Mouse (Mus musculus): ENCODE data around the gene Numbl. TPM values are rescaled to one million over a fixed set of nuclear protein-coding genes. Genes with fewer than 3 reads are reported as not detected.

Numbl gene
- total and polyA plus RNA-seq, 3 experiments: 0.81 to 2.9 (median 2.3) TPM

GRCm38 (mm10) chr7:27290555-27290954 lies 32.3 kb downstream of the Numbl start:
- no peak overlapping the region for H3K4me3 ChIP-seq (replicated peaks in 1 of 3; ENCODE audit: low read depth in 2 of 3, low read length in 2 of 3, poor library complexity in 1 of 3)
- peaks cover 33% of the 10 kb centered on the region for H3K27me3 ChIP-seq (replicated peaks)
- H3K36me3 ChIP-seq (replicated peaks in 1 of 2; ENCODE audit: control insufficient read depth in 1 of 2, insufficient read depth in 1 of 2, low read length in 1 of 2): no peaks in the 10 kb centered on the region
- no peak for DNase-seq (ENCODE audit: extremely low read depth)
- H3K27ac ChIP-seq (ENCODE audit: insufficient read depth, low read depth): no peak overlapping the region
- dilution Hi-C loops (cut with MboI; ENCODE audit: extremely low pct_ligation_motif_present, extremely low pct_unique_long_range_greater_than_20kb, low sequenced_read_pairs) (no loop called here), in situ Hi-C loops (cut with MboI; ENCODE audit: low pct_ligation_motif_present, low pct_unique_long_range_greater_than_20kb, low sequenced_read_pairs) (no loop called here)
- H3K9ac ChIP-seq (ENCODE audit: insufficient read depth, low read depth): no peak overlapping the region
- no peaks in the 10 kb centered on the region for H3K4me1 ChIP-seq (ENCODE audit: control insufficient read depth in 1 of 2, insufficient read depth in 2 of 2)
- H3K9me3 ChIP-seq (replicated peaks; ENCODE audit: low read length): peaks cover 18% of the 10 kb centered on the region
- no peak for TF ChIP-seq RCOR1 (conservative IDR thresholded peaks at IDR 0.05; ENCODE audit: low read depth, low read length)
- no peak for TF ChIP-seq JUND (conservative IDR thresholded peaks at IDR 0.05; ENCODE audit: low read depth, low read length)
- TF ChIP-seq UBTF (IDR thresholded peaks at IDR 0.05; ENCODE audit: low read depth, low read length): no peak
- no peak for TF ChIP-seq ZC3H11A (IDR thresholded peaks at IDR 0.05; ENCODE audit: low read depth, low read length)
- TF ChIP-seq ELF1 (IDR thresholded peaks at IDR 0.05; ENCODE audit: low read depth, low read length): no peak
- no peak for TF ChIP-seq MXI1 (IDR thresholded peaks at IDR 0.05; ENCODE audit: low read depth, low read length)
- no peak for TF ChIP-seq ZMIZ1 (IDR thresholded peaks at IDR 0.05; ENCODE audit: low read depth, low read length)
- no peak for TF ChIP-seq HCFC1 (IDR thresholded peaks at IDR 0.05; ENCODE audit: low read depth, low read length)
- TF ChIP-seq EP300 (IDR thresholded peaks at IDR 0.05; ENCODE audit: low read length): no peak
- TF ChIP-seq RAD21 (IDR thresholded peaks at IDR 0.05; ENCODE audit: low read depth, low read length): peak; percentile 12
- TF ChIP-seq CTCF (conservative IDR thresholded peaks at IDR 0.05 in 1 of 2, IDR thresholded peaks at IDR 0.05 in 1 of 2; ENCODE audit: low read depth in 2 of 2, low read length in 2 of 2): peak in 1 of 2 experiments; percentile 35; a peak in 2 of 4 replicates
- TF ChIP-seq CHD1 (IDR thresholded peaks at IDR 0.05; ENCODE audit: low read depth, low read length): no peak
- no peak for TF ChIP-seq ETS1 (conservative IDR thresholded peaks at IDR 0.05; ENCODE audit: low read depth, low read length)
- no peak for TF ChIP-seq POLR2AphosphoS2 (IDR thresholded peaks at IDR 0.05; ENCODE audit: low read depth, low read length)
- TF ChIP-seq USF2 (conservative IDR thresholded peaks at IDR 0.05; ENCODE audit: low read depth, low read length): no peak
- TF ChIP-seq MYC (IDR thresholded peaks at IDR 0.05; ENCODE audit: low read depth, low read length): no peak
- no peaks in the 10 kb centered on the region for H3K79me2 ChIP-seq (replicated peaks; ENCODE audit: control insufficient read depth, extremely low read depth, insufficient read depth, poor library complexity, severe bottlenecking)
- H3K4me2 ChIP-seq (ENCODE audit: insufficient read depth, low read depth, poor library complexity, severe bottlenecking): no peak overlapping the region

DNA sequence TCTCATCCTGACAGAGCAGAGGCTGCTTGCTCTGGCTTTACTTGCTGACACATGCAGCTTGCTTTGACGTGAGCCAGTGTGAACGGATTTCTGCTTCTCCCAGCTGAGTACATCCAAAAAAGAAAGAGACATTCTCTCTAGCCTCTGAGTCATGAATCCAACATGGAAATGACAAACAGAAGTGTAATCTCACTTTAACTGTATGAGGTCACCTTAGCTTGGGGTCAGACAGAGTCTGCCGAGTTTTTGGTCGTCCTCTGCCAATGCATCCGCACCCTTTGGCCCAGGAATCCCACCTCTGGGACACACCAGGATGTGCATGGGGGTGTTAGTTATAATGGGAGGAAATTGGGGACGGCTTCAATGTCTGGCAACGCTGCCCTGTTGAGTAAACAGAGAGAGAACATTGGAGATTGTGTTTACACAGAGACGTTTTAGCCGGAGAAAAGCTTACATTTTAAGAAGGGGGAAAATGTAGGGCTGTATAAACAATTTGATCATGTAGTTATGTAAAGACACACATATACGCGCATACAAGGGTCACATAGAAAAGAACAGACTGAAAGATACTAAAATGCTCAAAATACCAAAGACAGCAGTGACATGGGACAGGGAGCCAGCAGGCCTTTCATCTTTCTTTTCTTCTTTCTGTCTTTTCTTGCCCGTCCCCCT lies 33.7 kb downstream of the Numbl start:
- H3K9me3 ChIP-seq (replicated peaks; ENCODE audit: low read length): peaks cover 20% of the 10 kb centered on the region
- dilution Hi-C loops (cut with MboI; ENCODE audit: extremely low pct_ligation_motif_present, extremely low pct_unique_long_range_greater_than_20kb, low sequenced_read_pairs): no loop called here
- H3K4me3 ChIP-seq (replicated peaks in 1 of 3; ENCODE audit: low read depth in 2 of 3, low read length in 2 of 3, poor library complexity in 1 of 3): no peak overlapping the region
- DNase-seq (ENCODE audit: extremely low read depth): no peak
- H3K9ac ChIP-seq (ENCODE audit: insufficient read depth, low read depth): no peak overlapping the region
- H3K4me1 ChIP-seq (ENCODE audit: control insufficient read depth in 1 of 2, insufficient read depth in 2 of 2): no peaks in the 10 kb centered on the region
- H3K4me2 ChIP-seq (ENCODE audit: insufficient read depth, low read depth, poor library complexity, severe bottlenecking): no peak overlapping the region
- H3K27ac ChIP-seq (ENCODE audit: insufficient read depth, low read depth): no peak overlapping the region
- peaks cover 36% of the 10 kb centered on the region for H3K27me3 ChIP-seq (replicated peaks)
- H3K79me2 ChIP-seq (replicated peaks; ENCODE audit: control insufficient read depth, extremely low read depth, insufficient read depth, poor library complexity, severe bottlenecking): no peaks in the 10 kb centered on the region
- no peak for TF ChIP-seq MYC (IDR thresholded peaks at IDR 0.05; ENCODE audit: low read depth, low read length)
- no peak for TF ChIP-seq TBP (conservative IDR thresholded peaks at IDR 0.05; ENCODE audit: low read depth, low read length)
- TF ChIP-seq ETS1 (conservative IDR thresholded peaks at IDR 0.05; ENCODE audit: low read depth, low read length): no peak
- TF ChIP-seq NRF1 (IDR thresholded peaks at IDR 0.05; ENCODE audit: low read depth, low read length): no peak
- TF ChIP-seq POLR2A (IDR thresholded peaks at IDR 0.05; ENCODE audit: low read depth, low read length): no peak
- TF ChIP-seq USF2 (conservative IDR thresholded peaks at IDR 0.05; ENCODE audit: low read depth, low read length): no peak
- no peak for TF ChIP-seq NELFE (IDR thresholded peaks at IDR 0.05; ENCODE audit: low read depth, low read length)
- TF ChIP-seq E2F4 (IDR thresholded peaks at IDR 0.05; ENCODE audit: insufficient replicate concordance, low read depth, low read length): no peak
- in situ Hi-C loops (cut with MboI; ENCODE audit: low pct_ligation_motif_present, low pct_unique_long_range_greater_than_20kb, low sequenced_read_pairs): no loop called here
- no peaks in the 10 kb centered on the region for H3K36me3 ChIP-seq (replicated peaks in 1 of 2; ENCODE audit: control insufficient read depth in 1 of 2, insufficient read depth in 1 of 2, low read length in 1 of 2)
